Mouse (Mus musculus): ENCODE measurements at regions not wholly inside any gene's neighbourhood (a gene's known extent, or its start where the extent isn't known, plus 50 kb on each side); places are given as distances from the start of the nearest gene placed in this dataset.
A peak's percentile ranks its signal among the peaks of the same experiment; 100 is the strongest.

GRCm38 (mm10) chr1:130309746-130310145, 113.1 kb downstream of the Cd55b start:
- no peaks in the 10 kb centered on the region for H3K27me3 ChIP-seq
- H3K36me3 ChIP-seq, result no peaks in the 10 kb centered on the region
- H3K4me1 ChIP-seq, result no peaks in the 10 kb centered on the region
- no peak for ATAC-seq (ENCODE audit: low FRiP score, low read depth)
- H3K4me3 ChIP-seq, result no peak overlapping the region
- H3K4me2 ChIP-seq (replicated peaks), result no peak overlapping the region
- H3K27ac ChIP-seq, result no peak overlapping the region
- H3K9ac ChIP-seq, result no peak overlapping the region
- H3K9me3 ChIP-seq, result no peaks in the 10 kb centered on the region
- WGBS, result 81% methylated on average over 2 of the region's 2 CpGs

DNA sequence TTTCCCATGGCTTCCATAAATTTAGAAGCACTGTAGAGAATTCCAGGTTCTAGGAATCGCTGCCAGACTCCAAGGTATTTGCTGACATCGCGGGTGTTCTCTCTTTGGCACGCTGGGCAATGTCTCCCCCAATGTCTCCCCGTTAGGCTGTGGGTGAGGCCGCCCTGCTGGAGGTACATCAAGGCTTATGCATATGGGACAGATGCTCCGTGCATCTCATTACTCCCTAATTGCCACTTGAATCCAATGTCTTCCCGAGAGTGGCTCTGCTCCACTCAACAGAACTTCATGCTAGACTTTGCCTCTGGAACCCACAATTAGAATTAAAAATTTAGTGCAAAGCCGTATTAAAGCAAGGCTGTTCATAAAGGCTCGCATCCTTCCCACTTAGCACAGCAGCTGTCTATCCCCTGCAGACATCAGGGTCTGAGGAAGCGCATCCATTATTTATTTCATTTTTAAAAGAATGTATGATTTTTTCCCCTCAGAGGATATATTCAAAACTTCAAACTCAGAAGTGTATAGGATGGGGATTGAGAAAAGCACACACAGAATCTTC, 120.9 kb downstream of the Cd55b start:
- Histone ChIP-seq H3K4me3 (no peak overlapping the region), H3K36me3 (no peaks in the 10 kb centered on the region), H3K9me3 (no peaks in the 10 kb centered on the region), H3K4me2 (replicated peaks) (no peak overlapping the region), H3K9ac (no peak overlapping the region), H3K27me3 (no peaks in the 10 kb centered on the region), H3K27ac (no peak overlapping the region), H3K4me1 (peaks cover 18% of the 10 kb centered on the region)
- no peak for ATAC-seq (ENCODE audit: low FRiP score, low read depth)
- 54% methylated on average over 11 of the region's 11 CpGs for WGBS

GRCm38 (mm10) chr1:130300065-130300815, 122.6 kb downstream of the Cd55b start:
- Histone ChIP-seq H3K4me3 (peak overlapping the region; percentile 25), H3K9me3 (no peaks in the 10 kb centered on the region), H3K36me3 (no peaks in the 10 kb centered on the region), H3K9ac (no peak overlapping the region), H3K27ac (peak overlapping the region; percentile 55; the same call in 1 of the 2 replicates), H3K4me1 (peaks cover 18% of the 10 kb centered on the region), H3K27me3 (no peaks in the 10 kb centered on the region), H3K4me2 (replicated peaks) (peak overlapping the region; percentile 57)
- 4% methylated on average over 13 of the region's 13 CpGs for WGBS
- ATAC-seq (ENCODE audit: low FRiP score, low read depth), result peak; percentile 77

GRCm38 (mm10) chr1:130299641-130300040, 123.2 kb downstream of the Cd55b start:
- Histone ChIP-seq H3K4me2 (replicated peaks) (peak overlapping the region; percentile 57), H3K9me3 (no peaks in the 10 kb centered on the region), H3K27me3 (no peaks in the 10 kb centered on the region), H3K36me3 (no peaks in the 10 kb centered on the region), H3K9ac (no peak overlapping the region), H3K4me3 (peak overlapping the region; percentile 25; the same call in 1 of the 2 replicates), H3K4me1 (peaks cover 18% of the 10 kb centered on the region), H3K27ac (peak overlapping the region; percentile 55; the same call in 1 of the 2 replicates)
- WGBS, result 19% methylated on average over 4 of the region's 4 CpGs
- ATAC-seq (ENCODE audit: low FRiP score, low read depth), result no peak

DNA sequence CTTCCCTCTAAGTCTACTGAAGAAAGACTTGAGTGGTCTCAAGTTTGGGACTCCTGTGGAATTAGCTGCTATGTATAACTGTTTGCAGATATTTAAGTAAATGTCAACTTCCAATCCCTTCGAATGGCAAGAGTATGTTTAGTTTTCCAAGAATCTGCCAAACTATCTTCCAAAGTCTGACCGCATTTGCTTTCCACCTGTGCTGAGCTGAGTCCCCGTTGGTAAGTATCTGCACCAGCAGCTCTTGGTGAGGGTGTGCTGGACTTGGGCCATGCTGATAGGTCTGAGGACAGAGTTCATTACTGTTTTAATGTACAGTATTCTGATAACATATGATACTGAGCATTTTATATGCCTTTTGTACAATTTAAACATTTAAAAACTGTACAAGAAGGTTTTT, 123.7 kb downstream of the Cd55b start:
- peak; percentile 46; the same call in 1 of the 2 replicates for ATAC-seq (ENCODE audit: low FRiP score, low read depth)
- Histone ChIP-seq H3K4me3 (no peak overlapping the region), H3K27ac (no peak overlapping the region), H3K9ac (no peak overlapping the region), H3K4me1 (peaks cover 18% of the 10 kb centered on the region), H3K9me3 (no peaks in the 10 kb centered on the region), H3K27me3 (no peaks in the 10 kb centered on the region), H3K36me3 (no peaks in the 10 kb centered on the region), H3K4me2 (replicated peaks) (no peak overlapping the region)
- WGBS, result 67% methylated on average over 3 of the region's 3 CpGs

DNA sequence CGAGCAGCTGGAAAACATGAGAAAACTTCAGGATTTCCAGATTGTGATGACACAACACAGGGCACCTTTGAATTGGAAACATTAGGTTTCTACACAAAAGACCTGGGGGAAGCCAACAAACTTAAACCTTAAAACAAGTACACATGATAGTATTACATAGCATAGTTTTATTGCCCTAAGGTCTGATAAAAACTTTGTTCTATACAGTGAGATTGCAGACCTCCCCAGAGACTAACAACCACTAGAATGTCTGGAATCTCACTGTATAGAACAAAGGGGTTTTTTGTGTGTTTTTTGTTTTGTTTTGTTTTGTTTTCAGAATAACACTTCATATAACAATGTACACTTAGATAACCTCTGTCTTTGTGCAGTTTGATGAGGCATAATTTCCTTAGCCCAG, 124.2 kb downstream of the Cd55b start:
- no peaks in the 10 kb centered on the region for H3K27me3 ChIP-seq
- peaks cover 18% of the 10 kb centered on the region for H3K4me1 ChIP-seq
- H3K9ac ChIP-seq, result no peak overlapping the region
- H3K4me3 ChIP-seq, result no peak overlapping the region
- H3K4me2 ChIP-seq (replicated peaks), result no peak overlapping the region
- no peak overlapping the region for H3K27ac ChIP-seq
- peak; percentile 68; the same call in 1 of the 2 replicates for ATAC-seq (ENCODE audit: low FRiP score, low read depth)
- H3K36me3 ChIP-seq, result no peaks in the 10 kb centered on the region
- H3K9me3 ChIP-seq, result no peaks in the 10 kb centered on the region
- whole genome bisulfite sequencing, result 65% methylated on average over 1 of the region's 1 CpGs

- no peaks in the 10 kb centered on the region for H3K36me3 ChIP-seq
- WGBS, result 52% methylated on average over 2 of the region's 2 CpGs
- no peak overlapping the region for H3K27ac ChIP-seq
- ATAC-seq (ENCODE audit: low FRiP score, low read depth), result no peak
- H3K27me3 ChIP-seq, result no peaks in the 10 kb centered on the region
- H3K4me2 ChIP-seq (replicated peaks), result no peak overlapping the region
- H3K9me3 ChIP-seq, result no peaks in the 10 kb centered on the region
- no peak overlapping the region for H3K4me3 ChIP-seq
- H3K9ac ChIP-seq, result no peak overlapping the region
- peaks cover 18% of the 10 kb centered on the region for H3K4me1 ChIP-seq
Measured at GRCm38 (mm10) chr1:130297471-130297870, 125.3 kb downstream of the Cd55b start.

GRCm38 (mm10) chr1:130285882-130286281, 136.9 kb downstream of the Cd55b start:
- H3K36me3 ChIP-seq, result no peaks in the 10 kb centered on the region
- H3K4me3 ChIP-seq, result no peak overlapping the region
- H3K9ac ChIP-seq, result no peak overlapping the region
- H3K9me3 ChIP-seq, result no peaks in the 10 kb centered on the region
- no peak overlapping the region for H3K27ac ChIP-seq
- H3K4me2 ChIP-seq (replicated peaks), result no peak overlapping the region
- H3K27me3 ChIP-seq, result no peaks in the 10 kb centered on the region
- no peaks in the 10 kb centered on the region for H3K4me1 ChIP-seq
- WGBS, result 80% methylated on average over 6 of the region's 6 CpGs
- ATAC-seq (ENCODE audit: low FRiP score, low read depth), result no peak

- 81% methylated on average over 3 of the region's 3 CpGs for WGBS
- Histone ChIP-seq H3K4me2 (replicated peaks) (no peak overlapping the region), H3K9me3 (peaks cover 6% of the 10 kb centered on the region; the same call in 1 of the 2 replicates), H3K36me3 (no peaks in the 10 kb centered on the region), H3K27me3 (no peaks in the 10 kb centered on the region), H3K9ac (no peak overlapping the region), H3K4me1 (no peaks in the 10 kb centered on the region), H3K27ac (no peak overlapping the region), H3K4me3 (no peak overlapping the region)
- no peak for ATAC-seq (ENCODE audit: low FRiP score, low read depth)
Measured at GRCm38 (mm10) chr1:130282153-130282552, 140.7 kb downstream of the Cd55b start.

- H3K36me3 ChIP-seq, result no peaks in the 10 kb centered on the region
- no peak overlapping the region for H3K27ac ChIP-seq
- H3K4me1 ChIP-seq, result no peaks in the 10 kb centered on the region
- no peak overlapping the region for H3K9ac ChIP-seq
- peaks cover 6% of the 10 kb centered on the region; the same call in 1 of the 2 replicates for H3K9me3 ChIP-seq
- no peaks in the 10 kb centered on the region for H3K27me3 ChIP-seq
- ATAC-seq (ENCODE audit: low FRiP score, low read depth), result no peak
- no peak overlapping the region for H3K4me2 ChIP-seq (replicated peaks)
- no peak overlapping the region for H3K4me3 ChIP-seq
Measured at GRCm38 (mm10) chr1:130279180-130279579, 143.6 kb downstream of the Cd55b start.

GRCm38 (mm10) chr1:130278000-130278536, 144.7 kb downstream of the Cd55b start:
- ATAC-seq (ENCODE audit: low FRiP score, low read depth), result no peak
- Histone ChIP-seq H3K9me3 (peaks cover 6% of the 10 kb centered on the region; the same call in 1 of the 2 replicates), H3K4me2 (replicated peaks) (no peak overlapping the region), H3K4me3 (no peak overlapping the region), H3K36me3 (no peaks in the 10 kb centered on the region), H3K27ac (no peak overlapping the region), H3K27me3 (no peaks in the 10 kb centered on the region), H3K4me1 (no peaks in the 10 kb centered on the region), H3K9ac (no peak overlapping the region)

DNA sequence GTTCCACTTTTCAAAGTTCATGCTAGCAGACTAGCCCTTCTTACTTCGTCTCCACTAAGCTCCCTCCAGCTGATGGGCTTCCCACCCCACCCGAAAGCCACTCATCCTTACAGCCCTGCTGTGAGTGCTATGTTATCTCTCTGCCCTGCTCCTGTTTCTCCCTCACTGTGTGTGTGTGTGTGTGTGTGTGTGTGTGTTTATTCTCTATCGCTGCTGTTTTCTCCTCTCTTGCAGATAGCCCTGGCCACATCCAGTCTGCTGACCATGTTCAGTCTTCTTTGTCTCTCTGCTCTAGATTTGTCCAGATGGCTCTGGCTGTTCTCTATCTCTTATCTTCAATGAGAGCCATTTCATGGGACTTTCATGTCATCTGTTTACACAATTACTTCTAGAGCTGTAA, 145.9 kb downstream of the Cd55b start:
- Histone ChIP-seq H3K4me1 (no peaks in the 10 kb centered on the region), H3K4me3 (no peak overlapping the region), H3K27ac (no peak overlapping the region), H3K4me2 (replicated peaks) (no peak overlapping the region), H3K9ac (no peak overlapping the region), H3K9me3 (peaks cover 6% of the 10 kb centered on the region; the same call in 1 of the 2 replicates), H3K27me3 (no peaks in the 10 kb centered on the region), H3K36me3 (no peaks in the 10 kb centered on the region)
- no peak for ATAC-seq (ENCODE audit: low FRiP score, low read depth)
- WGBS, result 71% methylated on average over 3 of the region's 3 CpGs

Measured in limb, embryonic 13.5 days (tissue).